Mouse (Mus musculus): ENCODE results near the gene Lgsn. TPM values are rescaled to one million over a fixed set of nuclear protein-coding genes. Genes with fewer than 3 reads are reported as not detected.

Lgsn gene
- total and polyA plus RNA-seq, 2 experiments from 2014 or later: 0.10 TPM; not detected in 1

DNA sequence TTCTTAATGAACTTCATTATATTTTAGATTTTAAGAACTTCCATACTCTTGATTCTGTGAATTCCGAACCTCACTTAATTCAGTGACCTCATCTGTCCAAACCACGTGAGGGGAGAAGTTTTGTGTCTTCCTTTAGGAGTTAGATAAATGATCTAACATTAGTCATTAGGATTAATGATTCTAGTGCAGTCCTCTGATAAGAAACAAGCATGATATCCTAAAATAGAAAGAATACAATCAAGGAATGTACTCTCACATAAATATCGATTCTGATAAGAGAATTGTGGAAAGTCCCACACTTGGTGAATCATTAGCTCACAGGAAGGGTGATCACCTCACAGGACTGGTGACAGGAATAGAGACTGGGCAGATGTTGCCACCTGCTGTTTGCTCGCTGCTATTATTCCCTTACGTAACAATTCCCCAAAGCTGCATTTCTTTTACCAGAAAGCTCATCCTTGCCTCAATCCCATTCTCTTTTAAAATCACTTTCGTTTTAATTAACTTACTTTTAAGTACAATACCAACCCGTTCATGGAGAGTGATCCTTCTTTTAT is 22.3 kb upstream of the Lgsn start:
- whole genome bisulfite sequencing: 20% methylated on average over 7 of the region's 7 CpGs
- Histone ChIP-seq H3K4me1 (ENCODE audit: insufficient read depth) (no peaks in the 10 kb centered on the region), H3K4me2 (ENCODE audit: low read depth) (no peak overlapping the region), H3K27me3 (ENCODE audit: insufficient read depth, low read length) (no peaks in the 10 kb centered on the region), H3K4me3 (ENCODE audit: low read depth, low read length) (no peak overlapping the region), H3K9ac (no peak overlapping the region), H3K9me3 (ENCODE audit: low read length) (no peaks in the 10 kb centered on the region), H3K36me3 (ENCODE audit: insufficient read depth) (no peaks in the 10 kb centered on the region), H3K27ac (ENCODE audit: low read depth, low read length) (no peak overlapping the region)
- TF ChIP-seq CTCF (IDR thresholded peaks at IDR 0.05; ENCODE audit: low read depth): peak; percentile 80
- peak; percentile 86 for ATAC-seq
- DNase-seq: peak; percentile 64

DNA sequence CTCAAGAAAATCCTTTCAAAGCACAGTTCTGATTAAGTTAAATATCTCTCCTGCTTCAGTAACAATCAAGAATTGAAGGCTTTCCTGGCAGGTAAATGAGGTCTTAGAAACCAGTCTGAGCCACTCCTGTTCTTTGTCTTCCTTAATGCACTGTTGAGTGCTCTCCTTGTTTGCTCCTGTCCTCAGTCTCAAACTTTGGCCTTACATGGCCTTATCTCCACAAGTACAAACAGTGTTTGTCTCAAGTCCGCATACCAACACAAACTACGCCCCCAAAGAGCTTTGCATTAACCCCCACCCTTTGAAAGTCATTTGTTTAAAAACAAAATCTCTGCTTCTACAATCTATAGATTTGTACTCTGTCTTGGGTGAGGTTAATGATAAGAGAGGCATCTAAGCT is 20.0 kb upstream of the Lgsn start:
- WGBS: 89% methylated on average over 2 of the region's 2 CpGs

DNA sequence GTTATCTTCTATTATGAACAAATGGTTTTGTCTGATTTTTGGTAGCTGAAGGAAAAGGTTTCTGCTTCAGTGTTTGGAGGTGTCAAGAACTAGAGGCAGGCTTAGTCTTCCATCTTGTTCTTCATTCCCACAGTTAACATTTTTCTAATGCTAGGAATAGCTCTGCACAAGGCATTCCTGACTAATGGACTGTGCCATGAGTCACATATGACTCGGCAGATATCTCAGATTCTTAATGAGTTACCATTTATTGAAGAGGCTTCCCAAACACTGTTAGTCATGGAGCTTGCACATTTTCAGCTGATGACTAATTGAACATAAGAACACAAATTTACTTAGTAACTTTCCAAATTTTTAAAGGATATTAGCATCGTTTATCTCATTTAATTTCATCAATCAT is 19.3 kb upstream of the Lgsn start:
- Histone ChIP-seq H3K4me3 (ENCODE audit: low read depth, low read length) (no peak overlapping the region), H3K4me2 (ENCODE audit: low read depth) (no peak overlapping the region), H3K4me1 (ENCODE audit: insufficient read depth) (no peaks in the 10 kb centered on the region), H3K9ac (no peak overlapping the region), H3K9me3 (ENCODE audit: low read length) (no peaks in the 10 kb centered on the region), H3K27ac (ENCODE audit: low read depth, low read length) (no peak overlapping the region), H3K36me3 (ENCODE audit: insufficient read depth) (no peaks in the 10 kb centered on the region), H3K27me3 (ENCODE audit: insufficient read depth, low read length) (no peaks in the 10 kb centered on the region)
- 92% methylated on average over 2 of the region's 2 CpGs for WGBS
- ATAC-seq: no peak
- no peak for DNase-seq
- TF ChIP-seq CTCF (IDR thresholded peaks at IDR 0.05; ENCODE audit: low read depth): no peak

More for the DNA sequence above, 20.0 kb upstream of the Lgsn start:
- Histone ChIP-seq H3K4me2 (ENCODE audit: low read depth) (no peak overlapping the region), H3K27ac (ENCODE audit: low read depth, low read length) (no peak overlapping the region), H3K9ac (no peak overlapping the region), H3K9me3 (ENCODE audit: low read length) (no peaks in the 10 kb centered on the region), H3K36me3 (ENCODE audit: insufficient read depth) (no peaks in the 10 kb centered on the region), H3K4me1 (ENCODE audit: insufficient read depth) (no peaks in the 10 kb centered on the region), H3K27me3 (ENCODE audit: insufficient read depth, low read length) (no peaks in the 10 kb centered on the region), H3K4me3 (ENCODE audit: low read depth, low read length) (no peak overlapping the region)
- TF ChIP-seq CTCF (IDR thresholded peaks at IDR 0.05; ENCODE audit: low read depth): no peak
- no peak for DNase-seq
- no peak for ATAC-seq

DNA sequence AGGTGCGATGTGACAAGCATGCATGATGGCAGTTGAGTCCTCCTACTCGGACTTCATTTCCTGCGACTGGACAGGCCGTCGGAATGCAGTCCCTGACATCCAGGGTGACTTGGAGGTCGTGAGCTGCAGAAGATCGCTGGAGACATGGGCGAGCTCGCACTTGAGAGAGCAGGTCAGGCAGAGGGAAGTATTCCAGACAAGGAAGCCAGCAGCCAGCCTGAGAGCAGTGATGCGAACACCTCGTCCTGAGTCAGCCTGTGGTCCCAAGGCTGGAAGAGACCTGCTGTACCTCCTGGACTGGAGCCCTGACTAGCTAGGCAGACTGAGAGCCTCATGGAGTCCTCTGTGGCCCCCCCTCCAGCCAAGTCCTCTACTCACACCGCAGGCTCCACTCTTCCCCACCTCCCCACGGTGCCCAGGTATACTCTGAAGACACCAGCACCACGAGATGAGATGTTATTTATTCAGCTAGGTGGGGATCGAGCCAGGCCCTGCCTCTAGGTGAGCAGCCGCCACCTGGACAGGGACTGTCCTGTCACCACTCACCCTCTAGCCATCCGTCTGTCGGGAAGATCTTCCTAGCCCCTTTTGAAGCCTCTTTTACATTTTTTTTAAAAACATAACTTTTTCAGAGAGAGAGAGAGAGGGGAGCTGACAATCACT is 11.5 kb upstream of the Lgsn start:
- H3K4me2 ChIP-seq (ENCODE audit: low read depth): no peak overlapping the region
- no peak overlapping the region for H3K4me3 ChIP-seq (ENCODE audit: low read depth, low read length)
- ATAC-seq: no peak
- DNase-seq: no peak
- no peaks in the 10 kb centered on the region for H3K4me1 ChIP-seq (ENCODE audit: insufficient read depth)
- no peak for TF ChIP-seq CTCF (IDR thresholded peaks at IDR 0.05; ENCODE audit: low read depth)
- 85% methylated on average over 18 of the region's 18 CpGs for WGBS
- no peaks in the 10 kb centered on the region for H3K27me3 ChIP-seq (ENCODE audit: insufficient read depth, low read length)
- H3K9ac ChIP-seq: no peak overlapping the region
- no peaks in the 10 kb centered on the region for H3K9me3 ChIP-seq (ENCODE audit: low read length)
- no peaks in the 10 kb centered on the region for H3K36me3 ChIP-seq (ENCODE audit: insufficient read depth)
- no peak overlapping the region for H3K27ac ChIP-seq (ENCODE audit: low read depth, low read length)

DNA sequence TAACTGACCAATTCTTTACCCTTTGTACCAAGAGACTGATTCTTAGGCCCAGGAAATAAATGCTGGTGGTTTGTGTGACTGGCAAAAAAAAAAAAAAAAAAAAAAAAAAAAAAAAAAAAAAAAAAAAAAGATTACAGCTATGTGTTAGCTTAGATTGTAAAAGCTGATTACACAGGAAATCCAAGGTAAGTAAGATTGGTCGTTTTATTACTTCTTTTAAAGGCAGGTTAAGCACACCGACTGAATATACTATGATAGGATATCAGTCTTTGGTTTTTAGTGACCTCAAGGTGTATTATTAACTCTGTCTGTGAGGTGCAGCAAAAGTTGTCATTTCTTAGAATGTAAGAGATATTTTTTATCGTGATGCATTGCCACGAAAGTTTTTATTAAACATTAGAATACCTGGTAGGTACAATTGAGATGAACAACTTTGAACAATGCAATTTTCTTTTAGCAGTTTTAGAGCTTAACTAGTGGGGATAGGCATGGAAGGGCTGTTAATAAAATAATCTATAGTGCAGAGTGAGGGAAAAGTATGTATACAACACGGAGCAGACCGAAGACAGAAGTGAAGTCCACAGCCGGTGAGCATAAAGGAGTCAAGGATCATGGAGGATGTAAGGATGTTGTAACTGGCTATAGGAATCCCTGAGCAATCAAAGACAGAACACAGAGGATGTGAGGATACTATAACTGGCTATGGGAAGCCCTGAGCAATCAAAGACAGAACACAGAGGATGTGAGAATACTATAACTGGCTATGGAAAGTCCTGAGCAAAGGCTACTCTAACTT is 10.7 kb upstream of the Lgsn start:
- ATAC-seq (no peak), DNase-seq (no peak)
- H3K4me3 ChIP-seq (ENCODE audit: low read depth, low read length): no peak overlapping the region
- no peaks in the 10 kb centered on the region for H3K36me3 ChIP-seq (ENCODE audit: insufficient read depth)
- H3K4me1 ChIP-seq (ENCODE audit: insufficient read depth): no peaks in the 10 kb centered on the region
- H3K9me3 ChIP-seq (ENCODE audit: low read length): no peaks in the 10 kb centered on the region
- no peak overlapping the region for H3K4me2 ChIP-seq (ENCODE audit: low read depth)
- no peak for TF ChIP-seq CTCF (IDR thresholded peaks at IDR 0.05; ENCODE audit: low read depth)
- H3K9ac ChIP-seq: no peak overlapping the region
- H3K27me3 ChIP-seq (ENCODE audit: insufficient read depth, low read length): no peaks in the 10 kb centered on the region
- H3K27ac ChIP-seq (ENCODE audit: low read depth, low read length): no peak overlapping the region
- WGBS: 92% methylated on average over 7 of the region's 7 CpGs

DNA sequence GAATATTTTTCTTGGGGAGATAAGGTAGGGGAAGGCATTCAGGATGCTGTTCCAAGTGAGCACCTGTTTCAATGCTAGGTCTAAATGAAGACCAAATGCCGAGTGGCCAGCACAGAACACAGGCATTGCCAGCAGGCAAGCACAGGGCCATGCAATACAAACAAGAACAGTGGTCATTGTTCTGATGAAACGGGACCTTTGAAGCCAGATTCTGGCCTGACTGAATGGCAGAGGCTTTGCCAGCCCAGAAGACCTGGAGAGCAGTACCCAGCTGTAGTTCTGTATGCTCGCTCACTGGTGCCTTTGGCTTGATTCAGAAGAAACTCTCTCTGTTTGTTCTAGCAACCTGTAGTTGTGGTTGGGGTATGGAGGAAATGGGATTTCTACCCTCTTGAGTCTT is 800 bp upstream of the Lgsn start:
- no peak for TF ChIP-seq CTCF (IDR thresholded peaks at IDR 0.05; ENCODE audit: low read depth)
- ATAC-seq (no peak), DNase-seq (no peak)
- H3K4me1 ChIP-seq (ENCODE audit: insufficient read depth): no peaks in the 10 kb centered on the region
- H3K36me3 ChIP-seq (ENCODE audit: insufficient read depth): no peaks in the 10 kb centered on the region
- WGBS: 75% methylated on average over 3 of the region's 3 CpGs
- H3K4me2 ChIP-seq (ENCODE audit: low read depth): no peak overlapping the region
- no peak overlapping the region for H3K27ac ChIP-seq (ENCODE audit: low read depth, low read length)
- no peak overlapping the region for H3K9ac ChIP-seq
- H3K9me3 ChIP-seq (ENCODE audit: low read length): no peaks in the 10 kb centered on the region
- no peaks in the 10 kb centered on the region for H3K27me3 ChIP-seq (ENCODE audit: insufficient read depth, low read length)
- no peak overlapping the region for H3K4me3 ChIP-seq (ENCODE audit: low read depth, low read length)

DNA sequence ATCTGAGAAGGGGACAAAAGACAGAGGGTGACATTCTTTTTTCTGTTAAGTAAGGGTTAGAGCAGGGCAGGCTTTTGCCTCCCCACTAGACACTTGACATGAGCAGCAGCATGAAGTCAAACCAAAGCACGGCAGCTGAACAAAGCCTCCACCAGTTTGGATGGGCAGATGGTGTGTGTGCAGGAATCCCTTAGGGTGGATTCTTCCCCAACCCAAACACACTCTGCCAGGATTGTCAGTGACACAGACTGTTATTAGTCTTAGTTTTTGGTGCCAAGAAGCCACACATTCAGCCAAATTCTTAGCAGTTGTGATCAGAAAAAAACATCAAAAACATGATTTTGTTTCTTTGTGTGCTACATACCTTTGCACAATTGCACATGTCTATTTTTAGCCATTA is 2.1 kb downstream of the Lgsn start:
- H3K9ac ChIP-seq: no peak overlapping the region
- H3K4me3 ChIP-seq (ENCODE audit: low read depth, low read length): no peak overlapping the region
- H3K4me1 ChIP-seq (ENCODE audit: insufficient read depth): no peaks in the 10 kb centered on the region
- no peak for TF ChIP-seq CTCF (IDR thresholded peaks at IDR 0.05; ENCODE audit: low read depth)
- 0 out of 2 replicates have a peak overlapping the region, but pooled peaks have one; percentile 21 for H3K27ac ChIP-seq (ENCODE audit: low read depth, low read length)
- no peaks in the 10 kb centered on the region for H3K9me3 ChIP-seq (ENCODE audit: low read length)
- WGBS: 13% methylated on average over 1 of the region's 1 CpGs
- H3K27me3 ChIP-seq (ENCODE audit: insufficient read depth, low read length): no peaks in the 10 kb centered on the region
- no peak overlapping the region for H3K4me2 ChIP-seq (ENCODE audit: low read depth)
- ATAC-seq: peak; percentile 90
- DNase-seq: peak; percentile 71
- H3K36me3 ChIP-seq (ENCODE audit: insufficient read depth): no peaks in the 10 kb centered on the region
